Mouse (Mus musculus): Measurements from ENCODE around the gene Itga9. TPM values are rescaled to one million over a fixed set of nuclear protein-coding genes. Genes with fewer than 3 reads are reported as not detected.

Gene Itga9
- polyA plus RNA-seq, 1 experiment from 2014 or later = 12.6 TPM

DNA sequence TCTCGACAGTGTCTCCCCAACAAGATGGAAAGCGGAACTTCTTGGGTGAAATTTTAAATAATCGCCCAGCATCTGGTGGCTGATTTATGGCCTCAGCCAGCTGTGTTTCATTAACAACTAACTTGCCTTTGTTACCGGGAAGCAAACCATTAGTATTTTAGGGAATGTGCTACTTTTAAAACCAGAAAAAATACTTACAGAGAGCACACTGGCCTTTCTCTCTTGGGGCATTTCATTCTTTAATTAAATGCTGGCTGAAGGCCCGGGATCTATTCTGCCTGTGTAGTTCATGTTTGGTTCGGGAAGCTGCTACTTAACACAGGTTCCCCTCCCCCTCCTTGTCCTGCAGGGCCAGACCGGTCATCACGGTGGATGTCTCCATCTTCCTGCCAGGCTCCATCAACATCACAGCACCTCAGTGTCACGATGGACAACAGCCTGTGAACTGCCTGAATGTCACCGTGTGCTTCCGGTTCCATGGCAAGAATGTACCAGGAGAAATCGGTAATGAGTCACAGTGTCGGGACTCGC, 82.5 kb downstream of the Itga9 start:
- ATAC-seq (replicated peaks; ENCODE audit: low FRiP score, low TSS enrichment, low read depth) (no peak), DNase-seq (ENCODE audit: low spot score) (no peak)
- 40% methylated on average over 14 of the region's 14 CpGs for WGBS
- peak overlapping the region; percentile 34 for H3K27ac ChIP-seq (ENCODE audit: low read depth)
- no peak overlapping the region for H3K4me2 ChIP-seq (ENCODE audit: low read length)
- H3K9ac ChIP-seq (ENCODE audit: low read length) = no peak overlapping the region
- no peaks in the 10 kb centered on the region for H3K9me3 ChIP-seq (ENCODE audit: control insufficient read depth, low read length)
- H3K27me3 ChIP-seq (replicated peaks; ENCODE audit: control insufficient read depth, insufficient read depth, low read length) = no peaks in the 10 kb centered on the region
- peaks cover 8% of the 10 kb centered on the region for H3K4me1 ChIP-seq (replicated peaks; ENCODE audit: control insufficient read depth, insufficient read depth, low read length)
- H3K4me3 ChIP-seq (ENCODE audit: low read depth, low read length) = no peak overlapping the region
- peaks cover 17% of the 10 kb centered on the region; the same call in 1 of the 2 replicates for H3K36me3 ChIP-seq (ENCODE audit: control insufficient read depth, insufficient read depth, low read length)

DNA sequence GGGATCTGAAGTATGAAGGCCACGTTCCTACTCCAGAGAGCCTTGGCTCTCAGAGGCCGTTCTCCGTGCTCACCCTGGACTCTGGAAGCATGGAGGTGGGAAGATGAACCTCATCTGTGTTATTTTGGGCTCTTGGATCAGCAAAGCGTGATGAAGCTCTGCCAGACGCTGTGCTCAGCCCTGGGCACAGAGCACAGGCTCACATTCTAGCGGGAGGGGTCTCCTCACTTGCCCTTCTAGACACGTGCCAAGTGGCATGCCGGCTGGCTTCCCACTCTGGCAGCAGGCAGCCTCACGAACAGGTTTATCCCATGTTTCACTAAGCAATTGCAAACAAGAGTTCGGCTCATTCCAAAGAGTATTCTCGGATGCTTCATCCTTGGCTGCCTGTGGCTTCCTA, 86.8 kb downstream of the Itga9 start:
- Histone ChIP-seq H3K4me3 (ENCODE audit: low read depth, low read length) (no peak overlapping the region), H3K4me2 (ENCODE audit: low read length) (no peak overlapping the region), H3K9me3 (ENCODE audit: control insufficient read depth, low read length) (no peaks in the 10 kb centered on the region), H3K4me1 (replicated peaks; ENCODE audit: control insufficient read depth, insufficient read depth, low read length) (peaks cover 14% of the 10 kb centered on the region), H3K27ac (ENCODE audit: low read depth) (no peak overlapping the region), H3K27me3 (replicated peaks; ENCODE audit: control insufficient read depth, insufficient read depth, low read length) (no peaks in the 10 kb centered on the region), H3K9ac (ENCODE audit: low read length) (no peak overlapping the region), H3K36me3 (ENCODE audit: control insufficient read depth, insufficient read depth, low read length) (peaks cover 17% of the 10 kb centered on the region; the same call in 1 of the 2 replicates)
- 95% methylated on average over 11 of the region's 11 CpGs for WGBS
- no peak for ATAC-seq (replicated peaks; ENCODE audit: low FRiP score, low TSS enrichment, low read depth)
- no peak for DNase-seq (ENCODE audit: low spot score)

DNA sequence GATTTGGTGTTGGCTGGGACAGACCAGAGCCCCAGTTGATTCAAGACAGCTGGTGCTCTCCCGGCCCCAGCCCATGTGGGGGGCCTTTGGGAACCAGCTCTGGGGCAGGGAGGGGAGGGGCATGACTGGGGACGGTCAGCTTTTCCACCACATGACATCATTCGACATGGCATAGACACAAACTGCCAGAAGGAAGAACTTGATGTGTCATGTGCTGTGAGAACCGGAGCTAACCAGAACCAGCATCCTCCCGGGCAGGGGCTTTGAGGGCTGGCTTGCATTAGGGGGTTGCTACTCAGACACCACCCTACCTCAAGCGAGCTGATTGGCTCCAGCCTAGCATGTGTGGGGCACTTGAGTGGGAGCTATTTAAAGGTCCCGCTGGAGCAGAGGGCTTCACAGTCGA, 87.9 kb downstream of the Itga9 start:
- peaks cover 13% of the 10 kb centered on the region for H3K4me1 ChIP-seq (replicated peaks; ENCODE audit: control insufficient read depth, insufficient read depth, low read length)
- no peak overlapping the region for H3K27ac ChIP-seq (ENCODE audit: low read depth)
- ATAC-seq (replicated peaks; ENCODE audit: low FRiP score, low TSS enrichment, low read depth) = no peak
- WGBS = 45% methylated on average over 8 of the region's 8 CpGs
- H3K9ac ChIP-seq (ENCODE audit: low read length) = no peak overlapping the region
- no peak overlapping the region for H3K4me3 ChIP-seq (ENCODE audit: low read depth, low read length)
- H3K36me3 ChIP-seq (ENCODE audit: control insufficient read depth, insufficient read depth, low read length) = peaks cover 21% of the 10 kb centered on the region; the same call in 1 of the 2 replicates
- H3K27me3 ChIP-seq (replicated peaks; ENCODE audit: control insufficient read depth, insufficient read depth, low read length) = no peaks in the 10 kb centered on the region
- no peak for DNase-seq (ENCODE audit: low spot score)
- no peak overlapping the region for H3K4me2 ChIP-seq (ENCODE audit: low read length)
- H3K9me3 ChIP-seq (ENCODE audit: control insufficient read depth, low read length) = no peaks in the 10 kb centered on the region

DNA sequence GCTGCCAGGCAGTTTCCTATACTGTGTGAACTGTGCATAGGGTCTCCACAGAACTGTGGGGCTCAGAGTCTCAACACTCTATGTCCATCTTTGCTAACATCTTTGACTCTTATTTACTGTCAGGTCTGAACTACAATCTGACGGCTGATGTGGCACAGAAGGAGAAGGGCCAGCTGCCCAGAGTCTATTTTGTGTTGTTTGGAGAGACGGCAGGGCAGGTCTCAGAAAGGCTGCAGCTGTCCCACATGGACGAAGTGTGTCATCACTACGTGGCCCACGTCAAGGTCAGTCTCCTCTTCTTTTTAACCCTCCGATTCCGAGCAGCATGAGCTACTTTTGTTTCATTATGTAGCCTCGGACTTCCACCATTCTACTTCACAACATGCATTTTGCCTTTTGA, 91.7 kb downstream of the Itga9 start:
- Histone ChIP-seq H3K27ac (ENCODE audit: low read depth) (no peak overlapping the region), H3K9me3 (ENCODE audit: control insufficient read depth, low read length) (no peaks in the 10 kb centered on the region), H3K4me3 (ENCODE audit: low read depth, low read length) (no peak overlapping the region), H3K4me2 (ENCODE audit: low read length) (no peak overlapping the region), H3K36me3 (ENCODE audit: control insufficient read depth, insufficient read depth, low read length) (peaks cover 4% of the 10 kb centered on the region; the same call in 1 of the 2 replicates), H3K9ac (ENCODE audit: low read length) (no peak overlapping the region), H3K27me3 (replicated peaks; ENCODE audit: control insufficient read depth, insufficient read depth, low read length) (no peaks in the 10 kb centered on the region), H3K4me1 (replicated peaks; ENCODE audit: control insufficient read depth, insufficient read depth, low read length) (peaks cover 34% of the 10 kb centered on the region)
- 55% methylated on average over 8 of the region's 8 CpGs for WGBS
- DNase-seq (ENCODE audit: low spot score) (no peak), ATAC-seq (replicated peaks; ENCODE audit: low FRiP score, low TSS enrichment, low read depth) (no peak)

DNA sequence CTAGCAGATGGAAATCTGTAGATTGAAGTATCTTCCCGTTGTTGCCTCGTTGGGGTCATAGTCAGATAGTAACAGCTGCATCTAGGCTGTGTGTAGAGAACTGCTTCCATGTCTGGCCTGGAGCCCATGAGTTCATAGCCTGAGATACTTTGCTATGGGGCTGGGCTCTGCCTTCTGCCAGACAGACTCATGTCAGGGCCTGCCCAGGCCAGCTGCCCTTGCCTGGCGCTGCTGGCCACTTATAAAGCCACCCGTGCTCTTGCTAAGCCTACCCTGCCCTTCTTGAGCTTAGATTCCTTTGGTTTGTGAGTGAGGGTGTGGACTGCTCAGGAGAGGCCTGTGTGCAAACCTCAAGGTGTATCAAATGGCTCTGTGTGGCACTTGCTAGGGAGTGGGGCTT, 93.2 kb downstream of the Itga9 start:
- Histone ChIP-seq H3K36me3 (ENCODE audit: control insufficient read depth, insufficient read depth, low read length) (peaks cover 4% of the 10 kb centered on the region; the same call in 1 of the 2 replicates), H3K27ac (ENCODE audit: low read depth) (peak overlapping the region; percentile 64; the same call in 1 of the 2 replicates), H3K4me1 (replicated peaks; ENCODE audit: control insufficient read depth, insufficient read depth, low read length) (peaks cover 28% of the 10 kb centered on the region), H3K9ac (ENCODE audit: low read length) (no peak overlapping the region), H3K9me3 (ENCODE audit: control insufficient read depth, low read length) (no peaks in the 10 kb centered on the region), H3K27me3 (replicated peaks; ENCODE audit: control insufficient read depth, insufficient read depth, low read length) (no peaks in the 10 kb centered on the region), H3K4me2 (ENCODE audit: low read length) (no peak overlapping the region), H3K4me3 (ENCODE audit: low read depth, low read length) (no peak overlapping the region)
- DNase-seq (ENCODE audit: low spot score) (no peak), ATAC-seq (replicated peaks; ENCODE audit: low FRiP score, low TSS enrichment, low read depth) (no peak)
- WGBS = 67% methylated on average over 4 of the region's 4 CpGs

DNA sequence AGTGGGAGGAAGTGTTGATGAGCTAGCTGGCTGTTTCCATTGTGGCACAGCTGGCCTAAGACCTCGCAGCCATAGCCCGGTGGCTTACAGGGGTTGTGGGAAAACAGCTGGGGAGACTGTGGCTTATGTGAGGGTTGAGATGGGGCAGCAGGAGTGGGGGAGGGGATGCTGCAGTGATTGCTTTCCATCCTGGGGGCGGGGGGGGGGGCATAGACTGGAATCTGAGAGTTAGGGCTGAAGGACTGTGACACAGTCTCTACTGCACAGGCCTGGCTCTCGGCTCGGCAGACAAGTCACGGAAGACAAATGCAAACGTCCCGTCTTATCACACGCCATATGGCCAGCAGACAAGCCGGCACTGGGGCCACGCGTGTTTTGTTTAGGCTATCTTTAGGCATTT, 94.4 kb downstream of the Itga9 start:
- DNase-seq (ENCODE audit: low spot score) (no peak), ATAC-seq (replicated peaks; ENCODE audit: low FRiP score, low TSS enrichment, low read depth) (no peak)
- Histone ChIP-seq H3K4me2 (ENCODE audit: low read length) (no peak overlapping the region), H3K4me3 (ENCODE audit: low read depth, low read length) (no peak overlapping the region), H3K4me1 (replicated peaks; ENCODE audit: control insufficient read depth, insufficient read depth, low read length) (peaks cover 38% of the 10 kb centered on the region), H3K9me3 (ENCODE audit: control insufficient read depth, low read length) (no peaks in the 10 kb centered on the region), H3K36me3 (ENCODE audit: control insufficient read depth, insufficient read depth, low read length) (peaks cover 4% of the 10 kb centered on the region; the same call in 1 of the 2 replicates), H3K27me3 (replicated peaks; ENCODE audit: control insufficient read depth, insufficient read depth, low read length) (no peaks in the 10 kb centered on the region), H3K27ac (ENCODE audit: low read depth) (peak overlapping the region; percentile 60; the same call in 1 of the 2 replicates), H3K9ac (ENCODE audit: low read length) (no peak overlapping the region)
- WGBS = 17% methylated on average over 12 of the region's 12 CpGs

DNA sequence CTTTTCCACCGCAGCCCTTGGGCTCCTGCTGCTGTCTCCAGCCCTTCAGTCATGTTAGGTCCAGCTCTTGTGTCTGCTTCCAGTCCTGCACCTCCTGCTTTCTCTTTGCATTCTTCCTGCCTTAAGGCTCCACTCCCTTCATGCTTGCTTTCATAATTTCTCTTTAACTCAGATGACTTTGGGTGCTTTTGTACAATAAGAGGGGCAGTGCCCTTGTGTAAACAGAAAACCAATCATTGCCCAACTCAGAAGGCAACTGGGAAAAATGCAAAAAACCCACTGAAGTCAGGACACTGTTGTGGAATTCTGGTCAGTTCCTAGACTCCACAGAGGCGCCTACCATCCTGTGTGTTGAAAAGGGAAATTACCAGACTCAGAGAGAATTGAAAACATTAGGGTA, 95.3 kb downstream of the Itga9 start:
- peaks cover 4% of the 10 kb centered on the region; the same call in 1 of the 2 replicates for H3K36me3 ChIP-seq (ENCODE audit: control insufficient read depth, insufficient read depth, low read length)
- ATAC-seq (replicated peaks; ENCODE audit: low FRiP score, low TSS enrichment, low read depth) = no peak
- DNase-seq (ENCODE audit: low spot score) = no peak
- 63% methylated on average over 2 of the region's 2 CpGs for WGBS
- no peaks in the 10 kb centered on the region for H3K9me3 ChIP-seq (ENCODE audit: control insufficient read depth, low read length)
- H3K27ac ChIP-seq (ENCODE audit: low read depth) = peak overlapping the region; percentile 60; the same call in 1 of the 2 replicates
- no peak overlapping the region for H3K4me3 ChIP-seq (ENCODE audit: low read depth, low read length)
- no peaks in the 10 kb centered on the region for H3K27me3 ChIP-seq (replicated peaks; ENCODE audit: control insufficient read depth, insufficient read depth, low read length)
- H3K4me2 ChIP-seq (ENCODE audit: low read length) = no peak overlapping the region
- peaks cover 47% of the 10 kb centered on the region for H3K4me1 ChIP-seq (replicated peaks; ENCODE audit: control insufficient read depth, insufficient read depth, low read length)
- H3K9ac ChIP-seq (ENCODE audit: low read length) = no peak overlapping the region

DNA sequence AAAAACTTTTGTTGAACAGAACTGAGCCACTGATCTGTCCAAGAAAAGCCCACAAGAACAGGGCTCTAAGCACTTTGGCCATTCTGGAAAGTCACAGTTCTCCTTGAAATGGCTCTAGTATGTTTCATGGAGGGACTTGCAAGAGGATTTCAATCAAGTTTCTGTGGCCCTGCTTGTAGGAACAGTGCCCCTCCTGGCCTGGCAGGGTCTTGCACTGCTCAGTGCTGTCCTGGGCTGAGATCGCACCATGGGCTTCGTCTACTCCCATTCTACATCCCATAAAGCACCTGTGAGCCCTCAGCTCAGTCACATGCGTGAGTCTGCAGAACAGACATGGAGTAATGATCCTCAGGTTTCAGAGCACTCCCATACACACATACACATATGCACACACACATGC, 96.7 kb downstream of the Itga9 start:
- H3K9ac ChIP-seq (ENCODE audit: low read length) = no peak overlapping the region
- H3K27me3 ChIP-seq (replicated peaks; ENCODE audit: control insufficient read depth, insufficient read depth, low read length) = no peaks in the 10 kb centered on the region
- no peak overlapping the region for H3K4me2 ChIP-seq (ENCODE audit: low read length)
- ATAC-seq (replicated peaks; ENCODE audit: low FRiP score, low TSS enrichment, low read depth) (no peak), DNase-seq (ENCODE audit: low spot score) (no peak)
- no peak overlapping the region for H3K27ac ChIP-seq (ENCODE audit: low read depth)
- no peaks in the 10 kb centered on the region for H3K9me3 ChIP-seq (ENCODE audit: control insufficient read depth, low read length)
- H3K4me1 ChIP-seq (replicated peaks; ENCODE audit: control insufficient read depth, insufficient read depth, low read length) = peaks cover 50% of the 10 kb centered on the region
- 89% methylated on average over 3 of the region's 3 CpGs for WGBS
- H3K4me3 ChIP-seq (ENCODE audit: low read depth, low read length) = no peak overlapping the region
- H3K36me3 ChIP-seq (ENCODE audit: control insufficient read depth, insufficient read depth, low read length) = peaks cover 4% of the 10 kb centered on the region; the same call in 1 of the 2 replicates
